Mouse (Mus musculus) cortical plate, adult 2 months (tissue): ENCODE results near the gene Fstl4.

ENCODE experiments used
- CTCF ChIP-seq: fragments of 200-500 bp; IDR thresholded peaks from 2 replicates; pipeline ENCODE4 v1.5.1; 2011; ENCODE audit warnings: mild to moderate bottlenecking, control low read depth, low read length; ENCODE audit not compliant: insufficient read depth; ENCODE audit errors: extremely low read depth
- POLR2A ChIP-seq: fragments of 200-500 bp; IDR thresholded peaks from 2 replicates; pipeline ENCODE4 v1.6.1; 2011; ENCODE audit warnings: mild to moderate bottlenecking, low read length, control low read depth; ENCODE audit not compliant: insufficient read depth; ENCODE audit errors: extremely low read depth

- TF ChIP-seq CTCF: no peak
- TF ChIP-seq POLR2A: no peak
These were observed 146.4 kb downstream of the Fstl4 start for GRCm38 (mm10) chr11:52910788-52911187.
